Mouse (Mus musculus) megakaryocyte, embryonic 14.5 days (primary cell): ENCODE data around the gene Zer1. TPM values are rescaled to one million over a fixed set of nuclear protein-coding genes. Genes with fewer than 3 reads are reported as not detected.

Experiments
- H3K27me3 ChIP-seq: replicated peaks from 2 replicates; pipeline ENCODE3; 2012; ENCODE audit warnings: inconsistent platforms
- H3K36me3 ChIP-seq: replicated peaks from 2 replicates; pipeline ENCODE3; 2012; ENCODE audit warnings: low read length, inconsistent platforms, mixed read lengths
- H3K4me1 ChIP-seq: 2 replicates; pipeline ENCODE4 v1.6.1; 2012; ENCODE audit warnings: inconsistent platforms
- H3K4me3 ChIP-seq: replicated peaks from 2 replicates; pipeline ENCODE3; 2012; ENCODE audit warnings: moderate library complexity, mild to moderate bottlenecking, inconsistent platforms
- H3K9me3 ChIP-seq: 2 replicates; pipeline ENCODE4 v1.6.1; 2012; ENCODE audit warnings: inconsistent platforms
- FLI1 ChIP-seq: IDR thresholded peaks from 2 replicates; pipeline ENCODE4 v1.6.1; 2012; ENCODE audit warnings: low read length, inconsistent platforms, mixed read lengths
- GATA1 ChIP-seq: IDR thresholded peaks from 3 replicates; pipeline ENCODE4 v1.6.1; 2012; ENCODE audit warnings: mixed read lengths, low read length, inconsistent platforms, borderline replicate concordance
- polyA plus RNA-seq: library from polyadenylated mRNA; stranded (reverse); fragments of >175 nt; gene quantifications from 2 replicates; pipeline ENCODE4 v1.2.3, GENCODE M21; 2012; ENCODE audit warnings: low replicate concordance; ENCODE audit not compliant: insufficient read depth

Zer1 gene
- polyA plus RNA-seq, 1 experiment: 12.2 TPM

GRCm38 (mm10) chr2:30080181-30080800 is 44.1 kb downstream of the Zer1 start:
- Histone ChIP-seq H3K9me3 (no peaks in the 10 kb centered on the region), H3K36me3 (peaks cover 52% of the 10 kb centered on the region), H3K4me3 (no peak overlapping the region), H3K4me1 (peaks cover 50% of the 10 kb centered on the region), H3K27me3 (no peaks in the 10 kb centered on the region)
- no peak for TF ChIP-seq FLI1
- no peak for TF ChIP-seq GATA1

- Histone ChIP-seq H3K9me3 (no peaks in the 10 kb centered on the region), H3K4me3 (peak overlapping the region; percentile 97)
- TF ChIP-seq GATA1: no peak
- TF ChIP-seq FLI1: no peak
Measured at GRCm38 (mm10) chr2:30078760-30079159, 45.6 kb downstream of the Zer1 start.

GRCm38 (mm10) chr2:30078349-30078712 is 46.1 kb downstream of the Zer1 start:
- TF ChIP-seq GATA1 (no peak), FLI1 (no peak)
- no peaks in the 10 kb centered on the region for H3K9me3 ChIP-seq
- peak overlapping the region; percentile 97 for H3K4me3 ChIP-seq
- peaks cover 52% of the 10 kb centered on the region for H3K36me3 ChIP-seq
- no peaks in the 10 kb centered on the region for H3K27me3 ChIP-seq
- H3K4me1 ChIP-seq: peaks cover 47% of the 10 kb centered on the region

More at GRCm38 (mm10) chr2:30078760-30079159, 45.6 kb downstream of the Zer1 start:
- no peaks in the 10 kb centered on the region for H3K27me3 ChIP-seq
- H3K4me1 ChIP-seq: peaks cover 47% of the 10 kb centered on the region
- peaks cover 49% of the 10 kb centered on the region for H3K36me3 ChIP-seq

- no peak; the same call in 1 of the 2 replicates for TF ChIP-seq FLI1
- TF ChIP-seq GATA1: no peak
- Histone ChIP-seq H3K4me3 (peak within 1 kb of the TSS; percentile 97), H3K36me3 (peaks cover 52% of the 10 kb centered on the region), H3K4me1 (peaks cover 42% of the 10 kb centered on the region), H3K9me3 (no peaks in the 10 kb centered on the region), H3K27me3 (no peaks in the 10 kb centered on the region)
Measured at GRCm38 (mm10) chr2:30077502-30078348, 46.7 kb downstream of the Zer1 start, which contains the start of gene Pkn3. Pkn3 (plus strand) TSS chr2:30077684.

GRCm38 (mm10) chr2:30076959-30077358 is 47.4 kb downstream of the Zer1 start:
- TF ChIP-seq FLI1 (no peak), GATA1 (no peak)
- H3K4me3 ChIP-seq: peak overlapping the region; percentile 97
- no peaks in the 10 kb centered on the region for H3K9me3 ChIP-seq
- no peaks in the 10 kb centered on the region for H3K27me3 ChIP-seq
- H3K4me1 ChIP-seq: peaks cover 40% of the 10 kb centered on the region
- H3K36me3 ChIP-seq: peaks cover 49% of the 10 kb centered on the region

- Histone ChIP-seq H3K4me1 (peaks cover 40% of the 10 kb centered on the region), H3K27me3 (no peaks in the 10 kb centered on the region), H3K4me3 (no peak overlapping the region), H3K9me3 (no peaks in the 10 kb centered on the region), H3K36me3 (peaks cover 44% of the 10 kb centered on the region)
- TF ChIP-seq GATA1 (no peak), FLI1 (no peak)
Measured at GRCm38 (mm10) chr2:30076439-30076838, 47.9 kb downstream of the Zer1 start.

GRCm38 (mm10) chr2:30075625-30076024 is 48.8 kb downstream of the Zer1 start:
- TF ChIP-seq GATA1: no peak
- TF ChIP-seq FLI1: no peak
- no peaks in the 10 kb centered on the region for H3K9me3 ChIP-seq

GRCm38 (mm10) chr2:30073285-30073684 is 51.1 kb downstream of the Zer1 start:
- H3K27me3 ChIP-seq: no peaks in the 10 kb centered on the region
- H3K36me3 ChIP-seq: peaks cover 44% of the 10 kb centered on the region
- TF ChIP-seq GATA1 (no peak), FLI1 (no peak)
- no peak overlapping the region for H3K4me3 ChIP-seq
- no peaks in the 10 kb centered on the region for H3K9me3 ChIP-seq
- peaks cover 28% of the 10 kb centered on the region for H3K4me1 ChIP-seq

More at GRCm38 (mm10) chr2:30075625-30076024, 48.8 kb downstream of the Zer1 start:
- Histone ChIP-seq H3K36me3 (peaks cover 37% of the 10 kb centered on the region), H3K4me3 (no peak overlapping the region), H3K27me3 (no peaks in the 10 kb centered on the region), H3K4me1 (peaks cover 39% of the 10 kb centered on the region)

GRCm38 (mm10) chr2:30072875-30073274 is 51.5 kb downstream of the Zer1 start:
- Histone ChIP-seq H3K36me3 (peaks cover 48% of the 10 kb centered on the region), H3K4me1 (peaks cover 28% of the 10 kb centered on the region)

GRCm38 (mm10) chr2:30067962-30068361 is 56.4 kb downstream of the Zer1 start:
- peak overlapping the region; percentile 96 for H3K4me3 ChIP-seq
- peaks cover 43% of the 10 kb centered on the region for H3K4me1 ChIP-seq
- H3K36me3 ChIP-seq: peaks cover 33% of the 10 kb centered on the region
- no peaks in the 10 kb centered on the region for H3K27me3 ChIP-seq
- TF ChIP-seq GATA1: no peak
- no peak for TF ChIP-seq FLI1
- no peaks in the 10 kb centered on the region for H3K9me3 ChIP-seq

More at GRCm38 (mm10) chr2:30072875-30073274, 51.5 kb downstream of the Zer1 start:
- H3K27me3 ChIP-seq: no peaks in the 10 kb centered on the region
- H3K9me3 ChIP-seq: no peaks in the 10 kb centered on the region
- no peak overlapping the region for H3K4me3 ChIP-seq
- TF ChIP-seq GATA1: no peak
- TF ChIP-seq FLI1: no peak
